Mouse (Mus musculus): ENCODE results near the gene Akp3.

DNA sequence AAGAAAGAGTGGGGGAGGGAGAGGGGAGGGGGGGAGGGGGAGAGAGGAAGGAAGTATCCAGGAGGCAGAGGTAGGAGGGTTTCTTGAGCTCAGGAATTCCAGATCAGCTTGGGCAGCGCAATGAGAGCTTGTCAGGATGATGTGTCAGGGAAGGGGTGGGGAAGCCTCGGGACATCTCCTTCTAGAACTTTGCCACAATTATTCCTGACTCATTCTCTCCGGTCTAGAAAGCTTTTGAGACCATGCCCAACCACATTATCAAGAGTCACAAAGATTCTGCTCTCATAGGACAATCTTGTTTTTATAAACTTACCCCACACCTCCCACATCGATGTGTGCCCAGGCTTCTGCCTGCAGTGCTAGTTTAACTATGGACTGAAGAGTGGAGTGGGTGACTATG, 7.0 kb downstream of the Akp3 start:
- TF ChIP-seq CTCF (IDR thresholded peaks at IDR 0.05; ENCODE audit: low read depth, low read length), result no peak
- TF ChIP-seq POLR2A (IDR thresholded peaks at IDR 0.05; ENCODE audit: extremely low read depth, insufficient read depth, low read length), result no peak

Data from liver, adult 2 months (tissue).